Mouse (Mus musculus) lung, postnatal 0 days (tissue): Measurements from ENCODE around the gene Slc16a9. TPM values are rescaled to one million over a fixed set of nuclear protein-coding genes. Genes with fewer than 3 reads are reported as not detected.

ENCODE experiments used
- ATAC-seq: fragments of 200-750 bp; cut with Nextera tagmentation; 2 replicates; pipeline ENCODE4 v1.8.0; 2017; ENCODE audit warnings: moderate library complexity
- DNase-seq: peaks from one replicate; pipeline ENCODE4 v3.0.0-alpha.2; 2016; ENCODE audit warnings: low spot score
- H3K27ac ChIP-seq: fragments of 300-500 bp; sonication (generic); 2 replicates; pipeline ENCODE4 v1.5.1; 2014; ENCODE audit warnings: antibody characterized with exemption, mild to moderate bottlenecking, low read length, mixed read lengths
- H3K27me3 ChIP-seq: fragments of 300-500 bp; sonication (generic); replicated peaks from 2 replicates; pipeline ENCODE4 v1.6.1; 2014; ENCODE audit warnings: low read length, mixed read lengths; ENCODE audit not compliant: insufficient read depth
- H3K36me3 ChIP-seq: fragments of 300-500 bp; sonication (generic); 2 replicates; pipeline ENCODE4 v1.6.1; 2014; ENCODE audit warnings: low read length, mixed read lengths; ENCODE audit not compliant: insufficient read depth
- H3K4me1 ChIP-seq: fragments of 300-500 bp; sonication (generic); 2 replicates; pipeline ENCODE4 v1.6.1; 2014; ENCODE audit warnings: antibody characterized with exemption, low read depth, low read length, mixed read lengths; ENCODE audit not compliant: insufficient read depth
- H3K4me2 ChIP-seq: fragments of 300-500 bp; sonication (generic); replicated peaks from 2 replicates; pipeline ENCODE4 v1.6.1; 2014; ENCODE audit warnings: low read depth, mild to moderate bottlenecking, low read length, moderate library complexity, mixed read lengths
- H3K4me3 ChIP-seq: fragments of 300-500 bp; sonication (generic); 2 replicates; pipeline ENCODE4 v1.5.1; 2014; ENCODE audit warnings: low read depth, low read length
- H3K9ac ChIP-seq: fragments of 300-500 bp; sonication (generic); replicated peaks from 2 replicates; pipeline ENCODE4 v1.6.1; 2014; ENCODE audit warnings: low read depth, mild to moderate bottlenecking
- H3K9me3 ChIP-seq: fragments of 300-500 bp; sonication (generic); 2 replicates; pipeline ENCODE4 v1.6.1; 2016; ENCODE audit warnings: low read length, mixed read lengths
- CTCF ChIP-seq: IDR thresholded peaks from 2 replicates; pipeline ENCODE4 v1.5.1; 2016; ENCODE audit warnings: antibody characterized with exemption, mild to moderate bottlenecking
- EP300 ChIP-seq: IDR thresholded peaks from 2 replicates; pipeline ENCODE4 v1.6.1; 2016; ENCODE audit warnings: antibody characterized with exemption, mild to moderate bottlenecking, control low read depth
- WGBS: fragments of 180-500 bp; shearing (Covaris S2); extraction: QIAGEN DNeasy Blood & Tissue Kit; methylation state at CpG from one replicate; pipeline ENCODE4 v1.1.7; 2014; 5-methylcytosine and 5-hydroxymethylcytosine counted together
- polyA plus RNA-seq: library from polyadenylated mRNA; unstranded; fragments of >200 nt; fragmentation: Nextera tagmentation; extraction: Ambion mirVana; gene quantifications from 2 replicates; pipeline ENCODE4 v1.2.1, GENCODE M21; 2015

The Slc16a9 gene
- polyA plus RNA-seq = 24.8 and 25.4 TPM in 2 replicates

- no peak for TF ChIP-seq EP300
- TF ChIP-seq CTCF = peak; percentile 69
- peak; percentile 90 for ATAC-seq
- H3K4me3 ChIP-seq = peak within 1 kb of the TSS; percentile 67
- no peaks in the 10 kb centered on the region for H3K9me3 ChIP-seq
- H3K36me3 ChIP-seq = no peaks in the 10 kb centered on the region
- H3K27ac ChIP-seq = peak within 1 kb of the TSS; percentile 64
- peaks cover 9% of the 10 kb centered on the region; the same call in 1 of the 2 replicates for H3K4me1 ChIP-seq
- no peaks in the 10 kb centered on the region for H3K27me3 ChIP-seq
- DNase-seq = peak; percentile 83
- WGBS = under 1% methylated on average over 42 of the region's 54 CpGs
- H3K9ac ChIP-seq = peak within 1 kb of the TSS; percentile 63
- peak within 1 kb of the TSS; percentile 93 for H3K4me2 ChIP-seq
Measured at GRCm38 (mm10) chr10:70244921-70245558, at the start of gene Slc16a9. Gene Slc16a9, plus strand, starts transcription at chr10:70245100.

GRCm38 (mm10) chr10:70195279-70195678 is 49.6 kb upstream of the Slc16a9 start:
- Histone ChIP-seq H3K27ac (no peak overlapping the region), H3K4me2 (no peak overlapping the region), H3K36me3 (peaks cover 8% of the 10 kb centered on the region), H3K4me1 (no peaks in the 10 kb centered on the region; the same call in 1 of the 2 replicates), H3K9ac (no peak overlapping the region), H3K4me3 (no peak overlapping the region), H3K9me3 (no peaks in the 10 kb centered on the region), H3K27me3 (no peaks in the 10 kb centered on the region)
- WGBS = 58% methylated on average over 7 of the region's 7 CpGs
- TF ChIP-seq CTCF = no peak
- TF ChIP-seq EP300 = no peak
- no peak for DNase-seq
- no peak for ATAC-seq

DNA sequence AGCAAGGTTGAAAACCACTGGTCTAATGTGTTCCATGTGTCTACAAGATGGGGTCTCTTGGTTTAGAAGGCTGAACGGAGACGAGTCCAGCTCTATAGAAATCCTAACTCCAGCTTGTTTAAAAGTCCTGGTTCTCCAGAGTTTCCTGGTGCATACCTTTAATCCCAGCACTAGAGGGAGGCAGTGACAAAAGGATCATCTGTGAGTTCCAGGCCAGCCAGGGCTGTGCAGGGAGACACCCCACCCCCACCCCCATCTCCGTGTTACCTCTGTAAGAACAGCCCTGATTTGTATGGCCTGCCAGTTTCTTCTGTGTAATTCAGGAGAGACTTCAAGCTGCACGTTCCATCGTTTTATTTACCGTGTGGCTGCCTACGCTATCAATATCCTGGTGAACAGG is 49.1 kb upstream of the Slc16a9 start:
- no peak overlapping the region for H3K27ac ChIP-seq
- DNase-seq (peak; percentile 70), ATAC-seq (peak; percentile 64)
- peak; percentile 74 for TF ChIP-seq CTCF
- no peak for TF ChIP-seq EP300
- no peaks in the 10 kb centered on the region for H3K9me3 ChIP-seq
- no peaks in the 10 kb centered on the region for H3K27me3 ChIP-seq
- H3K4me3 ChIP-seq = no peak overlapping the region
- no peak overlapping the region for H3K4me2 ChIP-seq
- H3K4me1 ChIP-seq = no peaks in the 10 kb centered on the region; the same call in 1 of the 2 replicates
- H3K36me3 ChIP-seq = peaks cover 8% of the 10 kb centered on the region
- no peak overlapping the region for H3K9ac ChIP-seq
- WGBS = 42% methylated on average over 7 of the region's 7 CpGs

GRCm38 (mm10) chr10:70196666-70197065 is 48.2 kb upstream of the Slc16a9 start:
- TF ChIP-seq CTCF (no peak), EP300 (no peak)
- 76% methylated on average over 6 of the region's 6 CpGs for WGBS
- Histone ChIP-seq H3K9ac (no peak overlapping the region), H3K4me1 (no peaks in the 10 kb centered on the region; the same call in 1 of the 2 replicates), H3K9me3 (no peaks in the 10 kb centered on the region), H3K27me3 (no peaks in the 10 kb centered on the region), H3K27ac (no peak overlapping the region), H3K4me3 (no peak overlapping the region), H3K4me2 (no peak overlapping the region), H3K36me3 (peaks cover 8% of the 10 kb centered on the region)
- ATAC-seq = peak; percentile 38; the same call in 1 of the 2 replicates
- DNase-seq = peak; percentile 29

- DNase-seq (no peak), ATAC-seq (no peak)
- Histone ChIP-seq H3K27me3 (no peaks in the 10 kb centered on the region), H3K4me1 (no peaks in the 10 kb centered on the region; the same call in 1 of the 2 replicates), H3K9me3 (no peaks in the 10 kb centered on the region), H3K4me2 (no peak overlapping the region), H3K9ac (no peak overlapping the region), H3K36me3 (peaks cover 7% of the 10 kb centered on the region), H3K27ac (no peak overlapping the region), H3K4me3 (no peak overlapping the region)
- no peak for TF ChIP-seq CTCF
- TF ChIP-seq EP300 = no peak
- 89% methylated on average over 2 of the region's 2 CpGs for WGBS
Measured at GRCm38 (mm10) chr10:70197601-70198000, 47.3 kb upstream of the Slc16a9 start.

DNA sequence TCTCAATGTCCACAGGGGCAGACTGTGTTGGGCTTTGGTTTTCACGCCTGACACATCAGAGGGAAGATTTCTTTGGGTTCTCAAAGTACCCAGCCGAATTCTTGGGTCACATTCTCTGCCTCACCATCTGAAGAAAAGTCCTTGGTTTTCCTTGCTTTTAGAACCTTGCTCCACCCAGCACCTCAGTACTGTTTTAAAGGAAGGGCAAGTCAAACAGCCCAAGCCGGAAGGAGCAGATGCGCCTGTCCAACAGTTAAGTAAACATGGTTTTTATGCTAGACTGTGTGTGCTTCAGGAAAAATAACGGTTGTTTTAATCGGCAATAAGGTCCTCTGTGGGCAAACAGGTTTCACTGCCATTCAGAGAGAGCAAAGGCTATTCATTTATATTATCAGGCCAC is 46.9 kb upstream of the Slc16a9 start:
- ATAC-seq (no peak), DNase-seq (no peak)
- H3K27ac ChIP-seq = no peak overlapping the region
- H3K9ac ChIP-seq = no peak overlapping the region
- H3K27me3 ChIP-seq = no peaks in the 10 kb centered on the region
- no peaks in the 10 kb centered on the region for H3K9me3 ChIP-seq
- no peak overlapping the region for H3K4me2 ChIP-seq
- peaks cover 4% of the 10 kb centered on the region; the same call in 1 of the 2 replicates for H3K36me3 ChIP-seq
- H3K4me3 ChIP-seq = no peak overlapping the region
- TF ChIP-seq EP300 (peak; percentile 65), CTCF (no peak)
- no peaks in the 10 kb centered on the region; the same call in 1 of the 2 replicates for H3K4me1 ChIP-seq
- 28% methylated on average over 6 of the region's 6 CpGs for WGBS
